Mouse (Mus musculus) lung, postnatal 0 days (tissue): ENCODE data around the gene Bms1.

Source experiments
- CTCF ChIP-seq: IDR thresholded peaks from 2 replicates; pipeline ENCODE4 v1.5.1; 2016; ENCODE audit warnings: antibody characterized with exemption, mild to moderate bottlenecking
- EP300 ChIP-seq: IDR thresholded peaks from 2 replicates; pipeline ENCODE4 v1.6.1; 2016; ENCODE audit warnings: antibody characterized with exemption, mild to moderate bottlenecking, control low read depth

- no peak for TF ChIP-seq CTCF
- TF ChIP-seq EP300: no peak
Measured at GRCm38 (mm10) chr6:118375457-118375856, 43.8 kb downstream of the Bms1 start.
